Mouse (Mus musculus) erythroblast, embryonic 14.5 days (primary cell): Measurements from ENCODE around the gene Rgma.

ENCODE experiments used
- GATA1 ChIP-seq: IDR thresholded peaks from 2 replicates; pipeline ENCODE4 v1.6.1; 2012; ENCODE audit warnings: low read length, inconsistent platforms, mixed read lengths
- TAL1 ChIP-seq: IDR thresholded peaks from 3 replicates; pipeline ENCODE4 v1.6.1; 2012; ENCODE audit warnings: low read length, inconsistent platforms, mixed read lengths

DNA sequence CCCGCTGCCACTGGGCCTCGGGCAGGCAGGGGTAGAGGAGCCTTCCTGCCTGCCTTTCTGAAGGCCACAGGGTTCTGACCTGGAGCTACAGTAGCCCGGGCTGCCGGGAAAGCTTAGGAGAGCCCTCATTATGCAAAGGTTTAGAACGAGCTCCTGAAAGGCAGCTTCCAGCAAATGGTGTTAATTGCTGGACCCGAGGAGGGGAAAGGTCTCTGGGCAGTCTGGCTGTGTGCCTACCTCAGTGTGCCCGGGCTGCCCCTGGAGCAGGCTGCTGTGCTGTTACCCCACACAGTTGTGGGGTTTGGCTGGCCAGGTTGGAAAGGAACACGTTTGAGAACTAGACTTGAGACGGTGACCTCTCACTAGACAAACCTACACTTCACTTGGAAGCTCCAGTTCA lies 14.1 kb downstream of the Rgma start:
- TF ChIP-seq GATA1 (no peak), TAL1 (no peak)
